Mouse (Mus musculus): ENCODE data around the gene Akt1s1. TPM values are rescaled to one million over a fixed set of nuclear protein-coding genes. Genes with fewer than 3 reads are reported as not detected.

Gene Akt1s1
- polyA plus RNA-seq, 1 experiment from 2014 or later: 32.0 TPM

GRCm38 (mm10) chr7:44846804-44847203 is 2.0 kb upstream of the Akt1s1 start:
- ATAC-seq (ENCODE audit: low read depth) (no peak), DNase-seq (no peak)
- Histone ChIP-seq H3K9ac (no peak overlapping the region), H3K4me3 (replicated peaks) (no peak overlapping the region), H3K36me3 (peaks cover 59% of the 10 kb centered on the region), H3K27ac (no peak overlapping the region), H3K27me3 (no peaks in the 10 kb centered on the region), H3K4me1 (replicated peaks) (peaks cover 39% of the 10 kb centered on the region), H3K4me2 (no peak overlapping the region), H3K9me3 (replicated peaks) (no peaks in the 10 kb centered on the region)
- 85% methylated on average over 7 of the region's 7 CpGs for WGBS (ENCODE audit: insufficient replicate concordance)

GRCm38 (mm10) chr7:44847772-44848171 is 1.0 kb upstream of the Akt1s1 start:
- peak overlapping the region; percentile 90 for H3K9ac ChIP-seq
- DNase-seq (no peak), ATAC-seq (ENCODE audit: low read depth) (no peak)
- H3K9me3 ChIP-seq (replicated peaks): no peaks in the 10 kb centered on the region
- H3K4me3 ChIP-seq (replicated peaks): peak overlapping the region; percentile 89
- peak overlapping the region; percentile 92 for H3K27ac ChIP-seq
- H3K27me3 ChIP-seq: no peaks in the 10 kb centered on the region
- WGBS (ENCODE audit: insufficient replicate concordance): 68% methylated on average over 5 of the region's 5 CpGs
- peaks cover 59% of the 10 kb centered on the region for H3K36me3 ChIP-seq
- H3K4me2 ChIP-seq: peak overlapping the region; percentile 97
- peaks cover 46% of the 10 kb centered on the region for H3K4me1 ChIP-seq (replicated peaks)

- Histone ChIP-seq H3K9ac (peak overlapping the region; percentile 90), H3K27me3 (no peaks in the 10 kb centered on the region), H3K27ac (peak overlapping the region; percentile 92), H3K4me1 (replicated peaks) (peaks cover 51% of the 10 kb centered on the region), H3K9me3 (replicated peaks) (no peaks in the 10 kb centered on the region), H3K4me2 (peak overlapping the region; percentile 97), H3K36me3 (peaks cover 49% of the 10 kb centered on the region), H3K4me3 (replicated peaks) (peak overlapping the region; percentile 89)
- under 1% methylated on average over 41 of the region's 41 CpGs for WGBS (ENCODE audit: insufficient replicate concordance)
- ATAC-seq (ENCODE audit: low read depth): peak; percentile 53
- DNase-seq: peak; percentile 87
These were observed 773 bp downstream of the Akt1s1 start for GRCm38 (mm10) chr7:44849416-44850111.

GRCm38 (mm10) chr7:44850146-44850545 is 1.4 kb downstream of the Akt1s1 start:
- H3K4me1 ChIP-seq (replicated peaks): peaks cover 57% of the 10 kb centered on the region
- peak overlapping the region; percentile 97 for H3K4me2 ChIP-seq
- ATAC-seq (ENCODE audit: low read depth) (peak; percentile 47), DNase-seq (peak; percentile 72)
- H3K4me3 ChIP-seq (replicated peaks): peak overlapping the region; percentile 89
- no peaks in the 10 kb centered on the region for H3K9me3 ChIP-seq (replicated peaks)
- no peaks in the 10 kb centered on the region for H3K27me3 ChIP-seq
- WGBS (ENCODE audit: insufficient replicate concordance): under 1% methylated on average over 33 of the region's 33 CpGs
- peaks cover 43% of the 10 kb centered on the region for H3K36me3 ChIP-seq
- H3K9ac ChIP-seq: peak overlapping the region; percentile 90
- peak overlapping the region; percentile 92 for H3K27ac ChIP-seq

- 65% methylated on average over 8 of the region's 8 CpGs for WGBS (ENCODE audit: insufficient replicate concordance)
- Histone ChIP-seq H3K27me3 (no peaks in the 10 kb centered on the region), H3K4me3 (replicated peaks) (peak overlapping the region; percentile 89), H3K36me3 (peaks cover 35% of the 10 kb centered on the region), H3K4me1 (replicated peaks) (peaks cover 66% of the 10 kb centered on the region), H3K27ac (peak overlapping the region; percentile 92), H3K4me2 (peak overlapping the region; percentile 97), H3K9ac (peak overlapping the region; percentile 90), H3K9me3 (replicated peaks) (no peaks in the 10 kb centered on the region)
- DNase-seq (no peak), ATAC-seq (ENCODE audit: low read depth) (no peak)
These were observed 2.2 kb downstream of the Akt1s1 start for GRCm38 (mm10) chr7:44850789-44851624.

- no peaks in the 10 kb centered on the region for H3K9me3 ChIP-seq (replicated peaks)
- no peaks in the 10 kb centered on the region for H3K27me3 ChIP-seq
- WGBS (ENCODE audit: insufficient replicate concordance): 84% methylated on average over 12 of the region's 12 CpGs
- peak overlapping the region; percentile 97 for H3K4me2 ChIP-seq
- H3K27ac ChIP-seq: peak overlapping the region; percentile 99; the same call in 1 of the 2 replicates
- H3K4me3 ChIP-seq (replicated peaks): peak overlapping the region; percentile 89; the same call in 1 of the 2 replicates
- no peak for DNase-seq
- H3K36me3 ChIP-seq: peaks cover 27% of the 10 kb centered on the region
- H3K9ac ChIP-seq: peak overlapping the region; percentile 90
- no peak for ATAC-seq (ENCODE audit: low read depth)
- H3K4me1 ChIP-seq (replicated peaks): peaks cover 73% of the 10 kb centered on the region
These were observed 2.9 kb downstream of the Akt1s1 start for GRCm38 (mm10) chr7:44851625-44852234.

- H3K4me3 ChIP-seq (replicated peaks): peak overlapping the region; percentile 77; the same call in 1 of the 2 replicates
- peak overlapping the region; percentile 96; the same call in 1 of the 2 replicates for H3K4me2 ChIP-seq
- no peaks in the 10 kb centered on the region for H3K9me3 ChIP-seq (replicated peaks)
- H3K36me3 ChIP-seq: peaks cover 25% of the 10 kb centered on the region
- H3K9ac ChIP-seq: 0 out of 2 replicates have a peak overlapping the region, but pooled peaks have one; percentile 91
- DNase-seq (no peak), ATAC-seq (ENCODE audit: low read depth) (no peak)
- H3K4me1 ChIP-seq (replicated peaks): peaks cover 73% of the 10 kb centered on the region
- no peaks in the 10 kb centered on the region for H3K27me3 ChIP-seq
- 85% methylated on average over 36 of the region's 36 CpGs for WGBS (ENCODE audit: insufficient replicate concordance)
- H3K27ac ChIP-seq: peak overlapping the region; percentile 99
These were observed 3.7 kb downstream of the Akt1s1 start for GRCm38 (mm10) chr7:44852259-44853027.

- Histone ChIP-seq H3K4me1 (replicated peaks) (peaks cover 73% of the 10 kb centered on the region), H3K9me3 (replicated peaks) (no peaks in the 10 kb centered on the region), H3K4me3 (replicated peaks) (peak overlapping the region; percentile 77), H3K27me3 (no peaks in the 10 kb centered on the region), H3K27ac (peak overlapping the region; percentile 99), H3K4me2 (peak overlapping the region; percentile 96), H3K9ac (peak overlapping the region; percentile 91), H3K36me3 (peaks cover 25% of the 10 kb centered on the region)
- ATAC-seq (ENCODE audit: low read depth) (no peak), DNase-seq (no peak)
- 86% methylated on average over 2 of the region's 2 CpGs for WGBS (ENCODE audit: insufficient replicate concordance)
These were observed 4.3 kb downstream of the Akt1s1 start for GRCm38 (mm10) chr7:44853065-44853464.

GRCm38 (mm10) chr7:44853596-44854355 is 5.0 kb downstream of the Akt1s1 start:
- Histone ChIP-seq H3K4me3 (replicated peaks) (peak overlapping the region; percentile 77), H3K27me3 (no peaks in the 10 kb centered on the region), H3K4me2 (peak overlapping the region; percentile 96), H3K9me3 (replicated peaks) (no peaks in the 10 kb centered on the region), H3K27ac (peak overlapping the region; percentile 99), H3K36me3 (peaks cover 25% of the 10 kb centered on the region), H3K4me1 (replicated peaks) (peaks cover 77% of the 10 kb centered on the region), H3K9ac (peak overlapping the region; percentile 91)
- ATAC-seq (ENCODE audit: low read depth) (peak; percentile 10), DNase-seq (no peak)
- 17% methylated on average over 26 of the region's 26 CpGs for WGBS (ENCODE audit: insufficient replicate concordance)
